Mouse (Mus musculus): ENCODE measurements around the gene Med12. TPM values are rescaled to one million over a fixed set of nuclear protein-coding genes. Genes with fewer than 3 reads are reported as not detected.

Med12 gene
- polyA plus RNA-seq, 1 experiment from 2014 or later = 25.9 TPM

GRCm38 (mm10) chrX:101263892-101264291 is 9.9 kb upstream of the Med12 start, which contains the start of gene Gm614:
Gene Gm614, minus strand, starts transcription at chrX:101263992.
- no peak for ATAC-seq (ENCODE audit: insufficient number of reproducible peaks, insufficient read depth, low FRiP score, low read depth)
- 88% methylated on average over 1 of the region's 1 CpGs for WGBS
- H3K27me3 ChIP-seq (ENCODE audit: control insufficient read depth, insufficient read depth, low read length) = no peaks in the 10 kb centered on the region
- H3K4me3 ChIP-seq (ENCODE audit: control insufficient read depth in 1 of 2, insufficient read depth in 1 of 2, low read depth in 1 of 2, low read length in 2 of 2) = no peak within 1 kb of the TSS
- H3K27ac ChIP-seq (replicated peaks in 1 of 2; ENCODE audit: control insufficient read depth in 1 of 2, insufficient read depth in 1 of 2, low read depth in 2 of 2, low read length in 2 of 2) = no peak within 1 kb of the TSS
- no peak within 1 kb of the TSS for H3K9ac ChIP-seq (ENCODE audit: low read length)
- peaks cover 8 to 9% of the 10 kb centered on the region in 2 experiments; a peak in 2 of 4 replicates for H3K4me1 ChIP-seq (ENCODE audit: control insufficient read depth in 2 of 2, insufficient read depth in 2 of 2, low read length in 2 of 2)
- no peaks in the 10 kb centered on the region for H3K9me3 ChIP-seq (ENCODE audit: control insufficient read depth, low read length)
- no peak within 1 kb of the TSS for H3K4me2 ChIP-seq (ENCODE audit: low read length)
- peaks cover 2% of the 10 kb centered on the region; the same call in 1 of the 2 replicates for H3K36me3 ChIP-seq (ENCODE audit: control insufficient read depth, insufficient read depth, low read length)

- Histone ChIP-seq H3K36me3 (ENCODE audit: control insufficient read depth, insufficient read depth, low read length) (no peaks in the 10 kb centered on the region), H3K4me2 (ENCODE audit: low read length) (no peak overlapping the region), H3K27me3 (ENCODE audit: control insufficient read depth, insufficient read depth, low read length) (no peaks in the 10 kb centered on the region), H3K4me1 (ENCODE audit: control insufficient read depth in 2 of 2, insufficient read depth in 2 of 2, low read length in 2 of 2) (no peaks in the 10 kb centered on the region), H3K9me3 (ENCODE audit: control insufficient read depth, low read length) (no peaks in the 10 kb centered on the region), H3K27ac (replicated peaks in 1 of 2; ENCODE audit: control insufficient read depth in 1 of 2, insufficient read depth in 1 of 2, low read depth in 2 of 2, low read length in 2 of 2) (no peak overlapping the region), H3K4me3 (ENCODE audit: control insufficient read depth in 1 of 2, insufficient read depth in 1 of 2, low read depth in 1 of 2, low read length in 2 of 2) (no peak overlapping the region), H3K9ac (ENCODE audit: low read length) (no peak overlapping the region)
- ATAC-seq (ENCODE audit: insufficient number of reproducible peaks, insufficient read depth, low FRiP score, low read depth) = no peak
- 93% methylated on average over 6 of the region's 6 CpGs for WGBS
Measured at GRCm38 (mm10) chrX:101266631-101267030, 7.2 kb upstream of the Med12 start.

GRCm38 (mm10) chrX:101268025-101268754 is 5.6 kb upstream of the Med12 start, which contains the start of gene Il2rg:
Gene Il2rg, minus strand, starts transcription at chrX:101268255.
- Histone ChIP-seq H3K9me3 (ENCODE audit: control insufficient read depth, low read length) (no peaks in the 10 kb centered on the region), H3K4me1 (ENCODE audit: control insufficient read depth in 2 of 2, insufficient read depth in 2 of 2, low read length in 2 of 2) (no peaks in the 10 kb centered on the region), H3K27ac (replicated peaks in 1 of 2; ENCODE audit: control insufficient read depth in 1 of 2, insufficient read depth in 1 of 2, low read depth in 2 of 2, low read length in 2 of 2) (no peak within 1 kb of the TSS), H3K9ac (ENCODE audit: low read length) (no peak within 1 kb of the TSS), H3K36me3 (ENCODE audit: control insufficient read depth, insufficient read depth, low read length) (no peaks in the 10 kb centered on the region), H3K4me2 (ENCODE audit: low read length) (0 out of 2 replicates have a peak within 1 kb of the TSS, but pooled peaks have one; percentile 9), H3K4me3 (ENCODE audit: control insufficient read depth in 1 of 2, insufficient read depth in 1 of 2, low read depth in 1 of 2, low read length in 2 of 2) (no peak within 1 kb of the TSS), H3K27me3 (ENCODE audit: control insufficient read depth, insufficient read depth, low read length) (no peaks in the 10 kb centered on the region)
- 55% methylated on average over 5 of the region's 5 CpGs for WGBS
- no peak for ATAC-seq (ENCODE audit: insufficient number of reproducible peaks, insufficient read depth, low FRiP score, low read depth)

GRCm38 (mm10) chrX:101268755-101269124 is 5.1 kb upstream of the Med12 start, which contains the start of gene Gm20489:
Gene Gm20489, minus strand, starts transcription at chrX:101269023.
- Histone ChIP-seq H3K9me3 (ENCODE audit: control insufficient read depth, low read length) (no peaks in the 10 kb centered on the region), H3K27me3 (ENCODE audit: control insufficient read depth, insufficient read depth, low read length) (no peaks in the 10 kb centered on the region), H3K4me3 (ENCODE audit: control insufficient read depth in 1 of 2, insufficient read depth in 1 of 2, low read depth in 1 of 2, low read length in 2 of 2) (no peak within 1 kb of the TSS), H3K4me1 (ENCODE audit: control insufficient read depth in 2 of 2, insufficient read depth in 2 of 2, low read length in 2 of 2) (no peaks in the 10 kb centered on the region), H3K4me2 (ENCODE audit: low read length) (0 out of 2 replicates have a peak within 1 kb of the TSS, but pooled peaks have one; percentile 9), H3K9ac (ENCODE audit: low read length) (no peak within 1 kb of the TSS), H3K27ac (replicated peaks in 1 of 2; ENCODE audit: control insufficient read depth in 1 of 2, insufficient read depth in 1 of 2, low read depth in 2 of 2, low read length in 2 of 2) (no peak within 1 kb of the TSS), H3K36me3 (ENCODE audit: control insufficient read depth, insufficient read depth, low read length) (no peaks in the 10 kb centered on the region)
- WGBS = 54% methylated on average over 3 of the region's 3 CpGs
- ATAC-seq (ENCODE audit: insufficient number of reproducible peaks, insufficient read depth, low FRiP score, low read depth) = no peak

- Histone ChIP-seq H3K27ac (replicated peaks in 1 of 2; ENCODE audit: control insufficient read depth in 1 of 2, insufficient read depth in 1 of 2, low read depth in 2 of 2, low read length in 2 of 2) (peak overlapping the region; percentile 39 to 59; a peak in 2 of 4 replicates), H3K9ac (ENCODE audit: low read length) (0 out of 2 replicates have a peak overlapping the region, but pooled peaks have one; percentile 52)
- no peak for ATAC-seq (ENCODE audit: insufficient number of reproducible peaks, insufficient read depth, low FRiP score, low read depth)
Measured at GRCm38 (mm10) chrX:101273410-101273809, 420 bp upstream of the Med12 start.

GRCm38 (mm10) chrX:101282813-101283212 is 9.0 kb downstream of the Med12 start:
- WGBS = 74% methylated on average over 6 of the region's 6 CpGs
- H3K4me1 ChIP-seq (ENCODE audit: control insufficient read depth in 2 of 2, insufficient read depth in 2 of 2, low read length in 2 of 2) = no peaks in the 10 kb centered on the region
- H3K27ac ChIP-seq (replicated peaks in 1 of 2; ENCODE audit: control insufficient read depth in 1 of 2, insufficient read depth in 1 of 2, low read depth in 2 of 2, low read length in 2 of 2) = no peak overlapping the region
- H3K4me2 ChIP-seq (ENCODE audit: low read length) = no peak overlapping the region
- H3K27me3 ChIP-seq (ENCODE audit: control insufficient read depth, insufficient read depth, low read length) = no peaks in the 10 kb centered on the region
- H3K36me3 ChIP-seq (ENCODE audit: control insufficient read depth, insufficient read depth, low read length) = peaks cover 93% of the 10 kb centered on the region
- H3K4me3 ChIP-seq (ENCODE audit: control insufficient read depth in 1 of 2, insufficient read depth in 1 of 2, low read depth in 1 of 2, low read length in 2 of 2) = no peak overlapping the region
- ATAC-seq (ENCODE audit: insufficient number of reproducible peaks, insufficient read depth, low FRiP score, low read depth) = no peak
- no peaks in the 10 kb centered on the region for H3K9me3 ChIP-seq (ENCODE audit: control insufficient read depth, low read length)
- no peak overlapping the region for H3K9ac ChIP-seq (ENCODE audit: low read length)

More at GRCm38 (mm10) chrX:101273410-101273809, 420 bp upstream of the Med12 start:
- Histone ChIP-seq H3K4me2 (ENCODE audit: low read length) (peak overlapping the region; percentile 51), H3K4me1 (ENCODE audit: control insufficient read depth in 2 of 2, insufficient read depth in 2 of 2, low read length in 2 of 2) (peaks cover 0 to 4% of the 10 kb centered on the region in 2 experiments; a peak in 1 of 4 replicates), H3K36me3 (ENCODE audit: control insufficient read depth, insufficient read depth, low read length) (peaks cover 27% of the 10 kb centered on the region), H3K9me3 (ENCODE audit: control insufficient read depth, low read length) (no peaks in the 10 kb centered on the region), H3K27me3 (ENCODE audit: control insufficient read depth, insufficient read depth, low read length) (no peaks in the 10 kb centered on the region), H3K4me3 (ENCODE audit: control insufficient read depth in 1 of 2, insufficient read depth in 1 of 2, low read depth in 1 of 2, low read length in 2 of 2) (peak overlapping the region; percentile 48 to 67)
- WGBS = 27% methylated on average over 6 of the region's 6 CpGs

- Histone ChIP-seq H3K4me3 (ENCODE audit: control insufficient read depth in 1 of 2, insufficient read depth in 1 of 2, low read depth in 1 of 2, low read length in 2 of 2) (no peak overlapping the region), H3K27me3 (ENCODE audit: control insufficient read depth, insufficient read depth, low read length) (no peaks in the 10 kb centered on the region), H3K4me2 (ENCODE audit: low read length) (no peak overlapping the region), H3K9ac (ENCODE audit: low read length) (no peak overlapping the region), H3K27ac (replicated peaks in 1 of 2; ENCODE audit: control insufficient read depth in 1 of 2, insufficient read depth in 1 of 2, low read depth in 2 of 2, low read length in 2 of 2) (no peak overlapping the region), H3K9me3 (ENCODE audit: control insufficient read depth, low read length) (no peaks in the 10 kb centered on the region), H3K4me1 (ENCODE audit: control insufficient read depth in 2 of 2, insufficient read depth in 2 of 2, low read length in 2 of 2) (no peaks in the 10 kb centered on the region), H3K36me3 (ENCODE audit: control insufficient read depth, insufficient read depth, low read length) (peaks cover 97% of the 10 kb centered on the region)
- no peak for ATAC-seq (ENCODE audit: insufficient number of reproducible peaks, insufficient read depth, low FRiP score, low read depth)
- WGBS = 26% methylated on average over 6 of the region's 6 CpGs
Measured at GRCm38 (mm10) chrX:101285534-101285933, 11.7 kb downstream of the Med12 start.

Data from heart, embryonic 14.5 days (tissue).